Mouse (Mus musculus) heart, postnatal 0 days (tissue): ENCODE data around the gene Snupn. TPM values are rescaled to one million over a fixed set of nuclear protein-coding genes. Genes with fewer than 3 reads are reported as not detected.

Experiments used
- ATAC-seq: fragments of 200-750 bp; cut with Nextera tagmentation; 2 replicates; pipeline ENCODE4 v1.8.0; 2017; ENCODE audit warnings: low read depth, moderate number of reproducible peaks, moderate library complexity; ENCODE audit not compliant: insufficient read depth
- DNase-seq: peaks from one replicate; pipeline ENCODE4 v3.0.0-alpha.2; 2016; ENCODE audit warnings: low spot score
- H3K27ac ChIP-seq: fragments of 300-500 bp; sonication (generic); 2 replicates; pipeline ENCODE4 v1.5.1; 2014; ENCODE audit warnings: low read depth, mild to moderate bottlenecking
- H3K27me3 ChIP-seq: fragments of 300-500 bp; sonication (generic); 2 replicates; pipeline ENCODE4 v1.6.1; 2014; ENCODE audit warnings: low read length, mixed read lengths; ENCODE audit not compliant: control insufficient read depth, insufficient read depth
- H3K36me3 ChIP-seq: fragments of 300-500 bp; sonication (generic); replicated peaks from 2 replicates; pipeline ENCODE4 v1.6.1; 2014; ENCODE audit warnings: low read length, mixed read lengths; ENCODE audit not compliant: control insufficient read depth, insufficient read depth
- H3K4me1 ChIP-seq: fragments of 300-500 bp; sonication (generic); 2 replicates; pipeline ENCODE4 v1.6.1; 2014; ENCODE audit warnings: antibody characterized with exemption; ENCODE audit not compliant: control insufficient read depth, insufficient read depth
- H3K4me2 ChIP-seq: fragments of 300-500 bp; sonication (generic); 2 replicates; pipeline ENCODE4 v1.6.1; 2014; ENCODE audit warnings: low read depth, mild to moderate bottlenecking, low read length, moderate library complexity
- H3K4me3 ChIP-seq: fragments of 300-500 bp; sonication (generic); 2 replicates; pipeline ENCODE4 v1.5.1; 2014; ENCODE audit warnings: low read depth, low read length
- H3K9ac ChIP-seq: fragments of 300-500 bp; sonication (generic); replicated peaks from 2 replicates; pipeline ENCODE4 v1.6.1; 2014; ENCODE audit warnings: low read depth, low read length, mixed read lengths
- H3K9me3 ChIP-seq: fragments of 300-500 bp; sonication (generic); replicated peaks from 2 replicates; pipeline ENCODE4 v1.6.1; 2016; ENCODE audit warnings: low read length; ENCODE audit not compliant: control insufficient read depth
- CTCF ChIP-seq: IDR thresholded peaks from 2 replicates; pipeline ENCODE4 v1.5.1; 2016; ENCODE audit warnings: antibody characterized with exemption, control low read depth, low read depth
- EP300 ChIP-seq: IDR thresholded peaks from 2 replicates; pipeline ENCODE4 v1.6.1; 2016; ENCODE audit warnings: antibody characterized with exemption, low read depth
- WGBS: fragments of 180-500 bp; shearing (Covaris S2); extraction: QIAGEN DNeasy Blood & Tissue Kit; methylation state at CpG from one replicate; pipeline ENCODE4 v1.1.7; 2014; 5-methylcytosine and 5-hydroxymethylcytosine counted together
- polyA plus RNA-seq: library from polyadenylated mRNA; unstranded; fragments of >200 nt; fragmentation: Nextera tagmentation; extraction: Ambion mirVana; gene quantifications from 2 replicates; pipeline ENCODE4 v1.2.1, GENCODE M21; 2015
- total RNA-seq: library from RNA; depleted of rRNA; stranded (reverse); fragments of >200 nt; gene quantifications from 2 replicates; pipeline ENCODE4 v1.2.3, GENCODE M21; 2014; ENCODE audit warnings: low replicate concordance

The Snupn gene
- total and polyA plus RNA-seq, 2 experiments from 2014 or later, result 2.8 to 14.9 TPM

DNA sequence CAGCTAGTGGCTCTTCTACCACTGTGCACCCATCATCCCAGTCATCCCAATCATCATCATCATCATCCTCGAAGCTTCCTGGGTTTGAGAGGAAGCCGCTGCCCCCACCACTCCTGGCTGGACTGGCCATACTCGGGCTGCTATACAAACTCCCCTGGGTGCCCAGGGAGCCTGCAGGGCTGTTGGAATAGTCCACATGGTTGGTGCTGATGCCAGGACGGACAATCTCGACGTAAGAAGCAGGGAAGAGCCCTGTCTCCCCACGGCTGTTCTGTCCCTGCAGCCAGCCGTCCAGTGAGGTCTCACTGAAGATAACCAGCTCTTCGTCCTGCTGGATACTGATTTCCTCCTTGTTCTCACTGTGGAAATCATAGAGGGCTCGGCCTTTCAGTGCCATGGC, 24.3 kb upstream of the Snupn start:
- no peak for DNase-seq
- peaks cover 47% of the 10 kb centered on the region for H3K4me1 ChIP-seq

DNA sequence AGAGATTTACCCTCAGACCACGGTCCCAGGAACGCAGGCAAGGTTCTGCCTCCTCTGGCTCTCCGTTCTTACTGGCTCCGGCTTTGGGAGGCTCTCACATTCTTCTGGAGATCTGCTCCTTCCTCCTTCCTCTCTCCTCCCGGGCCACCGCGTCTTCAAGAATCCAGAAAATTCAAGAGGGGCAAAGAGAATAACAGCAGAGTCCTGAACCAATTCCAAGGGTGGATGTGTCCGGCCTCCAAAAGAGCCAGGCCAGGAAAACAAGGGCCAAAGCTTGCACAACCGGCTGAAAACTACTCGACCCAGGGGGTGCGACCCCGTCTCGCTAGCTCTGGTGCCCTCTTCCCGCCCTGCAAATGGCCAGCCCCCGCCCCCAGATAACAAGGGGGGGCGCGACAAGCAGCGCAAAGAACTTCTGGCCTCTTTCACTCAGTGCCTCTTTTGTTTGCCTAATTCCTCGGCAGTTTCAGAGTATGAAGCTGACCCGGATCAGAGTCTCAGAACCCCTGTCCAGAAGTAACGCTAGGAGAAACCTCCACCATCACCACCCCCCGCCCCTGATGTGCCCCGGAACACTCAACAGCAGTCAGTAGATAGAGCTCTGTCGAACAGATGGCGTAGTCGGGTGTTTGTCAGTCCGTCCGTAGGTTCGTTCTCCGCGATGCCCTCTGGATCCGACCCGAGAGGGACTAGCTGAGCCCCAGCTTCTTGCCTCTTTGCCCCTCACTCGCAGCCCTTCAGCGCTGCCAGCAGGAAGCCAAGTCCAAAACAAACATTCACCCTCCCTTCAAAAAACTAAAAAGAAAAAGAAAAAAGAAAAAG, 23.3 kb upstream of the Snupn start:
- ATAC-seq (no peak), DNase-seq (peak; percentile 30)
- Histone ChIP-seq H3K36me3 (no peaks in the 10 kb centered on the region), H3K4me3 (peak overlapping the region; percentile 82), H3K9ac (peak overlapping the region; percentile 82), H3K9me3 (no peaks in the 10 kb centered on the region), H3K27me3 (no peaks in the 10 kb centered on the region), H3K4me2 (peak overlapping the region; percentile 92), H3K27ac (peak overlapping the region; percentile 93), H3K4me1 (peaks cover 44% of the 10 kb centered on the region)
- WGBS, result 2% methylated on average over 35 of the region's 35 CpGs
- no peak for TF ChIP-seq CTCF
- no peak for TF ChIP-seq EP300

More for the DNA sequence above, 24.3 kb upstream of the Snupn start:
- H3K27ac ChIP-seq, result peak overlapping the region; percentile 93; the same call in 1 of the 2 replicates
- no peak for TF ChIP-seq CTCF
- no peak for TF ChIP-seq EP300
- H3K36me3 ChIP-seq, result peaks cover 10% of the 10 kb centered on the region; the same call in 1 of the 2 replicates
- WGBS, result 61% methylated on average over 10 of the region's 10 CpGs
- H3K9me3 ChIP-seq, result no peaks in the 10 kb centered on the region
- 0 out of 2 replicates have a peak overlapping the region, but pooled peaks have one; percentile 82 for H3K9ac ChIP-seq
- ATAC-seq, result no peak
- peak overlapping the region; percentile 92 for H3K4me2 ChIP-seq
- H3K27me3 ChIP-seq, result no peaks in the 10 kb centered on the region
- H3K4me3 ChIP-seq, result peak overlapping the region; percentile 82

DNA sequence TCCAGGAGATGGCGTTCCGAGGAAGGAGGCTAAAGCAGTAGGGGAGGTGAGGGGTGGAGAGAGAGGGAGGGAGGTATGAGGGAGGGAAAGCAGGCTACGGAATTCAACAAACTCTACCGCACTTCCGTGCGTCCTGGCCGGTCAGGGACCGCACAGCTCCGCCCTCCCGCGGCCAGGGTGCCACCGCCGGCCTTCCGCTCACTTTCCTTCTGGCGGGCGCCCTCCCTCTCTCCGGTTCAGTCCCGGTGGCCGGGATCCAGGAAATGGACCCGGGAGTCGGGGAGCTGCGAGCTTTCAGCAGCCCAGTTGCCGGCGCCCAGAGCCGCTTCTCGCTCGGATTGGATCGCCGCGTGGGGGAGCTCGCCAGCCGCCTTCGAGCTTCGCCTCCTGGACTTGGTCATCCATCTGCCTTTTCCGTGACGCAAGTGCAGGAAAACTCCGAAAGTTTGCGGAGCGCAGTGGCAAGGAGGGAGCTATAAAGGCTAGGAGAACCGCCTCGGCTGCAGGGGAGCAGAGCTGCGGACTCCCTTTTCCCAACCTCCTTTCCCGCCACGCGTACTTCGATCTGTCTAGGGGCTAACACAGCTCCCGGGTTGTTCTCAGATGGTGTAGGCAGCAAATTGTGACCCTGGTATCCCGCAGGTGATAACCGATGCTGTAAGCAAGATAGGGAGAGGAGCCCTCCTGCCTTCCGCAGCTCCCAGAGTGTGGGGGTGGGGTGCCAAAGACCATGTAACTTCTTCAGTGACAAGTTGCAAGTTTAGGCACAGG, 22.5 kb upstream of the Snupn start, which contains the start of gene Snx33:
Snx33 (minus strand) TSS at position 331 of the 771 bp plus-strand sequence.
- peak; percentile 91 for DNase-seq
- H3K4me2 ChIP-seq, result peak within 1 kb of the TSS; percentile 92

DNA sequence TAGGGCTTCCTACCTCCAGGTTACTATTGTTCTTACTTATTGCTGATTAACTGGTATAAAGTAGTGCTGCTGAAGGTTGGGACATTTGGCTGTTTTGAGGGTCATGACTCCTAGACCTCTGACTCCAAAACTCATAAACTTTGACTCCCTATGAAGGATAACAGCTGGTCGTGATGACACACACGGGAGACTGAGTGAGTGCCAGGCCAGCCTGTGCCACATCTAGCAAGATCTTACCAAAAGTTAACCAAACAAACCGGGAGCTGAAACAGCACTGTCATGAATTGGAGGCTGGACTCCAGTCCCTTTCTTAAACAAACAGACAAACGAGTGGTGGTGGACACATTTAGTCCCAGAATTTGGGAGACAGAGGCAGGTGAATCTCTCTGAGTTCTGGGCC, 21.2 kb upstream of the Snupn start:
- no peak overlapping the region for H3K27ac ChIP-seq
- no peaks in the 10 kb centered on the region for H3K27me3 ChIP-seq
- no peak overlapping the region for H3K9ac ChIP-seq
- 59% methylated on average over 4 of the region's 4 CpGs for WGBS
- H3K4me1 ChIP-seq, result peaks cover 24% of the 10 kb centered on the region
- DNase-seq (no peak), ATAC-seq (no peak)
- H3K36me3 ChIP-seq, result no peaks in the 10 kb centered on the region
- no peak overlapping the region for H3K4me2 ChIP-seq
- no peaks in the 10 kb centered on the region for H3K9me3 ChIP-seq
- H3K4me3 ChIP-seq, result no peak overlapping the region
- TF ChIP-seq EP300 (no peak), CTCF (no peak)

More for the DNA sequence above, 22.5 kb upstream of the Snupn start, which contains the start of gene Snx33:
- ATAC-seq, result peak; percentile 58
- under 1% methylated on average over 48 of the region's 50 CpGs for WGBS
- H3K9ac ChIP-seq, result peak within 1 kb of the TSS; percentile 82
- H3K27ac ChIP-seq, result peak within 1 kb of the TSS; percentile 93
- H3K9me3 ChIP-seq, result no peaks in the 10 kb centered on the region
- peak within 1 kb of the TSS; percentile 82 for H3K4me3 ChIP-seq
- H3K27me3 ChIP-seq, result no peaks in the 10 kb centered on the region
- peaks cover 36% of the 10 kb centered on the region for H3K4me1 ChIP-seq
- no peaks in the 10 kb centered on the region for H3K36me3 ChIP-seq
- TF ChIP-seq CTCF (peak; percentile 68), EP300 (no peak; the same call in 1 of the 2 replicates)

DNA sequence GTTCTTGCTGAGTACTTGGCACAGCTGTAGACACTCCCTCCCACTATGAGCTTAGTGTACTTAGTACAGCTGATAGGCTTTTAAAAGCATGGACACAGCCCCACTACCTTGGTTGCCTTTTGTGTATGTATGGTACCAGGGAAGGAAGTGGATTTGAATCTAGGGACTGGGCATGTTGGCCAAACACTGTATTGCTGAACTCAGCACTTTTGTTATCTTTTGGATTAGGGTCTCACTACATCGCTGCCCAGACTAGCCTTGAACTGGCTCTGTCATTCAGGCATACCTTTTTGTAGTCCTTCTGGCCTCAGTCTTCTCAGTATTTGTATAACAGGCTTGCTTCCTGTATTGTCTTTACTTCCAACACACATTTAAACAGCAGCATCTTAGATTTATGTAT, 20.1 kb upstream of the Snupn start:
- WGBS, result 36% methylated on average over 1 of the region's 1 CpGs
- peaks cover 13% of the 10 kb centered on the region for H3K4me1 ChIP-seq
- no peak overlapping the region for H3K27ac ChIP-seq
- no peak overlapping the region for H3K4me2 ChIP-seq
- no peak overlapping the region for H3K4me3 ChIP-seq
- no peaks in the 10 kb centered on the region for H3K9me3 ChIP-seq
- H3K9ac ChIP-seq, result no peak overlapping the region
- ATAC-seq (no peak), DNase-seq (no peak)
- no peaks in the 10 kb centered on the region for H3K36me3 ChIP-seq
- TF ChIP-seq CTCF, result no peak
- TF ChIP-seq EP300, result no peak
- H3K27me3 ChIP-seq, result no peaks in the 10 kb centered on the region
